Mouse (Mus musculus): ENCODE measurements around the gene Neu2.

Neu2 gene

DNA sequence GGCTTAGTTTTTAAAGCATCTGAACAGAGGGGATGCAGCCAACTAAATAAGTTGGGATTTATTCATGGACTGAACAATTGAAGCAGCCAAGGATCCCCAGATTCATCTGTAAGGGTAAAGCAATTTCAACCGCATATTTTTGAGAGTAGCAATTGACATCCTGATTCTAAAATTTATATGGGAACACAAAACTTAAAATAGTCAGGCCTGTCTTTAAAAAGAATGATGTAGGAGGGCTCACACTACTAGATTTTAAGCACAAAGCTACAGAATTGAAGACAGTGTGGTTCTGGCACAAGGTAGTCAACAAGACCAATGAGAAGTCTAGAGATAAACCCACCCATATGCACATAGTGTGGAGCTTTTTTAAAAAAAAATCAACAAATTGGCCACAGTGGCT lies 27.3 kb downstream of the Neu2 start:
- DNase-seq (ENCODE audit: low spot score in 2 of 2) = no peak

DNA sequence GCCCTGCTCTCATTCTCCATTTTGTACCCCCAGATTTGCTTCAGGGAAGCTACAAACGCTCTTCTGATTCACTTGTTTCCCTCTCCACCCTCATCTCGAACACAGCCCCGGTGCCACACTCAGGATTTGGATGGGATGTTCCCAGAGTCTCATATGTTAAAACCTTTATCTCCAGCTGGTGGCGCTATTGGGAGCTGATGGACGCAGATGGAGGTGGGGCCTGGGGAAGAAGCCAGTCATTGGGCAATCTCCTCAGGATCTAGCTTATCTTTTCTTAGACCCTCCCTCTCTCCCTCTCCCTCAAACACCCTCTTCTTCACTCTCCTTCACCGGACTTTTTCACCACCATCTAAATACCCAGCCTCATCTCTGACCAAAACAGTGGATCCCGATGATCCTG lies 31.9 kb downstream of the Neu2 start:
- peak in 1 of 2 experiments; percentile 40 for DNase-seq (ENCODE audit: low spot score in 2 of 2)

DNA sequence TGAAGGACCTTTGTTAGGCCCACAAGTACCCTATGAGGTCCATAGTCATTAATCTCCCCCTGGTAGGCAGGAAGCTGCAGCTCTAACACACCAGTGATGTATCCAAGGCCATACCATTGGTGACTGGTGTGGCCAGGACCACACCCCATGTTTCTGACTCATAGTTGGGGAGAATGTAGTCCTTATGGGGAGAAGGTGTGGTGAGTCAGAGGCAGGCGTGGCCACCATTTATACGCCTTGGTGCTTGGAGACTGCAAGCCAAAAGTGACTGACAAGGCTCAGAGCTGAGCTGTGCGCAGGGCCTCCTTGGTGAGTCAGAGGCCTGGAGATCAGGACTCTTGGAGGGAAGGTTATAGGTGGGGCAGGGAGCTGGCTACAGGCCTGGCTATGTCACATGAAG lies 41.3 kb downstream of the Neu2 start:
- no peak for DNase-seq (ENCODE audit: low spot score in 2 of 2)

DNA sequence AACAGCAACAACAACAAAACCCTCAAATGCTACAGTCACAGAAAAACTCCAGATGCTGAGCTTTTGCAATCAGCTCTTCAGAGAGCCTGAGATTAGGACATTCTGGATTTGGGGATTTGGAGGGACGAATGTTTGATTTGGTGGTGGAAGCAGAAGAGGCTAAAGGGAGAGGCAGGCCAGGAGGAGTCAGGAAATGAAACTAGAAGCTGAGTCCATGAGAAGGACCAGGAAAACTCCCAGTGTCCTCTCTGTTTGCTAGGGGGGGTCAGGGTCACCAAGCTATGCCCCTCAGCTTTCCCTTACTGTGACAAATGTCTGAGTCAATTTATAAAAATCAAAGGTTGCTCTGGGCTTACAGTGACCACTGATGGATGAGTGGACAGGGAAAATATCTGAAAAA lies 43.9 kb downstream of the Neu2 start:
- no peak for DNase-seq (ENCODE audit: low spot score in 2 of 2)

DNA sequence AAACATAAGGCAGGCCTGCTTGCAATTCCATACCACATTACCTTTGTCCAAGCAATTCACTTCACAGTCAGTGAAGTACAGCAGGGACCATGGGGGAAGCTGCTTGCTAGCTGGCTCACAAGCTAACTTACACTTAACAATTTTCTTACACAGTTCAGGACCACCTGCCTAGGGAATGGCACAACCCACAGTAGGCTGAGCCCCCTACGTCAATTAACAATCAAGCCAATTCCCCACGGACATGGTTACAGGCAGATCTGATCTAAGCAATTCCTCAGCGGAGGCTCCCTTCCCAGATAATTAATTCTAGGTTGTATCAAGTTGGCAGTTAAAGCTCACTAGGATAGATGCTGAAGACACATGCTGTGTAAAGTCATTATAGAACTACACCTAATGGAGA lies 53.3 kb downstream of the Neu2 start:
- DNase-seq (ENCODE audit: low spot score in 2 of 2) = no peak

DNA sequence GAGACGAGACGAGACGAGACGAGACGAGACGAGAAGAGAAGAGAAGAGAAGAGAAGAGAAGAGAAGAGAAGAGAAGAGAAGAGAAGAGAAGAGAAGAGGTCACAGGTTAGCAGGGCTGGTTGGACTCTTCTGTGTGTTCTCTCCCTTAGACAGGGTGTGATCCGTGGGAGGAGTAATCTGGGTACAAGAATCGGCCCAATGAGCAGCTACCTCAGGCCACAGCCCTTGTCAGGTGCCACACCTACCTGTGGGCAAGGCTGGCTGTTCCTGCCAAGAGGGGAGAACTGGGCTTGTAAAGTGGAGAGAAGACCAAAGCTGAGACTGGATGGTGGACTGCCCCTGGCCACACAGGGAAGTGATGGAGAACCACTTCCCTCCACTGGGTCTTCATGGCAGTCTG lies 56.1 kb downstream of the Neu2 start:
- no peak for DNase-seq (ENCODE audit: low spot score in 2 of 2)

DNA sequence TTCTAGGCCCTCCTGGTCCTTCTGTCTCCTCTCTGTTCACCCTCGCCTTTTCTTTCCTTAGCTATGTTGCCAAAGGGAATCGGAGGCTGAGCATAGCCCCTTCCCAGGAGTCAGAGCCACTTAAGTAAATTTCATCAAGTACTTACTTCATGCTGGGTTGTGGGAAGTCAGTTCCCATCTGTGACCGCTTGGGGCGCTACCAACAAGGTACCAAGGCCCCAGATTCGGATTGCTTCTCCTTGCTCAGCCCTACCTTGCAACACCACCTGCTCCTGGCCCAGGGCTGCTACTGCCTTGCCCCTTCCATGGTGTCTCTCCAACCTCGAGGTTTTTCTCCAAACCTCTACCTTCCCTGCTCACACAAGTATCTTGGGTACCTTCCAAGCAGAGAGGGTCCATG lies 58.7 kb downstream of the Neu2 start:
- no peak for DNase-seq (ENCODE audit: low spot score in 2 of 2)

DNA sequence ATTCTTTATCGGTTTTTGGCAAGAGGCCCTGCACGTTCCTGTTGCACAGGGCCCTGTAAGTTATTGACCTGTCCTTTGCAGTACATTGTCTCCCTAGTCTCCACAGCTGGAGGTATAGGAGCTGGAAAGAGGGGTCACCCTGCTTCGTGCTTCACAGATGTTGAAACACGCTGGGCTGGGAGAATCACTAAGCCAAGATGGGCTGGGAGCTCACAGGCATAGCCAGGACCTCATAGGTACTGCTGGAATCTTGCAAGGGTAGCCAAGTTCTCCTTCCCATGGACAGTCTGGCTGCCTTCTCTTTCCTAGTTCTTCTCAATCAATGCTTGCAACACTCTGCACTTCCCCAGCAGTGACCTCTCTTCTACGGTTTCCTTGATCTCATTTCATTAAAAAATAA lies 63.6 kb downstream of the Neu2 start:
- no peak for DNase-seq (ENCODE audit: low spot score in 2 of 2)

DNA sequence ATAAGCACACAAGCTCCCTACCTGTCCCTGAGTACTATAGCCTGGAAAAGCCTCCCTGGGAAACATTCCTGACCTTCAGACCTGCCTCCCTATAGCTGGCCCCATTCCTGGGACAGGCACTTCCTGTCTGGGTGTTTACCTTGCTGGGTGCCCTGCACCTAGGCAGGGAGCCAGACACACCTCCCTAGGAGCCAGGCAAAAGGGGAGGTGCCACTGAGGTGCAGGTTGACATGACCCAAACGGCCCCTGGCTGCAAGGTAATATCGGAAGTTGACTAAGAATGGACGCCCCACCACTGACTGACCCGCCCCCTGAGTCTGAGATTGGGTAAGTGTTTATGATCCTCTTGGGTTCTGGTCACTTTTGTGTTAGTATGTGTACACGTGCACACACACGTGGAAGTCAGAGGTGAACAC lies 64.1 kb downstream of the Neu2 start, which contains the start of gene Ngef:
Ngef (minus strand) TSS at position 71 of the 416 bp plus-strand sequence.
- DNase-seq (ENCODE audit: low spot score in 2 of 2) = no peak

DNA sequence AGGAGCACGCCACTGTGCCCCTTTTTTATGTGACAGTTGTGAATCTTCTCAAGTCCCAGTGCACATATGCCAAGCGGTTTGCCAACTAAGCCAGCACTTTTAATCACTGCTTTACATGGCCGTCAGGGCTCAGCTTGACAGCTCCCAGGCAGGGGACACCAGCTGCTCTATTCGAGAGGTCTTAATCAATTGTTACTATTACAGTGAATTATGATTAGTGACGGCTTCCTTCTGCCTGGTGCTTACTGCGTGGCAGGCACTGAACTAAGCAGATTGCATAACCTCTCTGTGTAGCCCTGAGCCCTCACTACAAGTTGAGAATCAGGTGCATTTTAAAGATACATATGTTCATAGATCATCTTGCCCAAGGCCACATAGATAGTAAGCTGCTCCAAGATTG lies 64.7 kb downstream of the Neu2 start:
- no peak for DNase-seq (ENCODE audit: low spot score in 2 of 2)

DNA sequence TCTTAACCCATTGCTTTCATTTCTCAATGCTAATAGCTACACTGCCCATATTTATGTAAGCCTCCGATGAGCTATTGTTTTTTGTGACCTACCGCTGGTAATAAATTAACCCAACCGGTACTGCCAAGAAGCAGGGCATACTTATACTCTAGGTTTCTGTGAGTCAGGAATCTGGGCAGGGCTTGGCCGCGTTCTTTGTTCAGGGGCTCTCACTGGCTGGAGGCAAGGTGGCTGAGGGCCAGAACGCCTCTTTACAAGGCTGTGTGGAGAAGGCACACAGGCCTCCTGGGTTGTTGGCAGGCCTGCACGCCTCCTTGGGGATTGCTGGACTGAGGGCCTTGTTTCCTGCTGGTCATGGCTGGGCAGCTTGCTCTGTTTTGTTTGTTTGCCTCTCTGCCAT lies 65.1 kb downstream of the Neu2 start:
- DNase-seq (ENCODE audit: low spot score in 2 of 2) = peak in 1 of 2 experiments; percentile 42

DNA sequence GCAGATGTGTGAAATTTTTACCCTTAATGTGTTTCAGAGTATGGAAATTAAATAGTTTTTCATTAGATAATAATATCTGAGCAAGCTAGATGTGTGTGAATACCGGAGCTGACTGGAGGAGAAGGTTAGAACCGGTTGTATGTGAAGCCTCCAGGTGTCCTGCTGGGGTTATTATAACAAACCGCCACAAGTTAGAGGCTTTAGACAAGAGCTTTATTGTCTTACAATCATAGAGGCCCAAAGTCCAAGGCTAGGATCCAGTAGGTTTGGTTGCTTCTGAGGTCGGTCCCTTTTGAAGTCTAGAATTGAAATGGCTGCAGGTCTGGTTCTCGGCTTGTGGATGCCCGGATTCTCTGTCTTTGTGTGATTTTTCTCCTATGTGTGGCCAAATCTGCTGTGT lies 69.3 kb downstream of the Neu2 start:
- no peak for DNase-seq (ENCODE audit: low spot score in 2 of 2)

DNA sequence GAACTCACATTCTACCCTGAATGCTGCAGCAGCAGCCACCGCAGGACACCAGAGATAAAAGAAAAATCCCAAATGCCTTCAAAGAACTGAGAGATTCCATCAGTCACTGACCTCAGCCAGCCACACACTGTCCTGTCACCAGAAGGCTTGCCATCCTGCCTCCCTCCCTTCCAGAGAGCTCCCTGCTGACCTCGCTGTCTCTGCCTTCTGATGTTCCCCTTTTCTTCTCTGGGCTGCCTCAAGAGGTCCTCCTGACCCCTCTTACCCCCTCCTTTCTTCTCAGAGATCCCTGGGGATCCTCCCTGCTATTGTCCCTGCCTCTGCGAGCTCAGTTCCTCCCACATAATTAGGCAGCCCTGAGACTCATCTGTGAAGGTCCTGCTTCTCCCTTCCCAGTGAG lies 71.1 kb downstream of the Neu2 start:
- DNase-seq (ENCODE audit: low spot score in 2 of 2) = no peak

DNA sequence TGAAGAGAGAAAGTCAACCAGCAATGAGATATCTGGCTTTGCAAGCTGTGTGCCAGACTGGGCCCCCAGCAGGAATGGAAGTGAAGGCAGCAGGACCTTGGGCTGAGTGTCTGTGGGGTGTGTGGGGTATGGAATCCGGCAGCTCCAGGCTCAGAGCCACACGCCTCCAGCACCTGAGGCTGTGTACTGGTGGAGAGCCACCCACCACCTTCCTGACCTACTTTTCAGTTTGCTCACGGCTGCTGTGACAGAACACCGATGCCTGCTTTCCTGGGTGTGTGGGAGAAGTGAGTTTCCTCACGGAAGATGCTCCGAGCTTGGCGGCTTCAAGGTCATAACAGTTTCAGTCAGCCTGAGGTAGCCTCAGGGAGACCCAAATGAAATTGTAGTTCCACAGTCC lies 79.5 kb downstream of the Neu2 start:
- peak; percentile 70 to 72 for DNase-seq (ENCODE audit: low spot score in 2 of 2)

DNA sequence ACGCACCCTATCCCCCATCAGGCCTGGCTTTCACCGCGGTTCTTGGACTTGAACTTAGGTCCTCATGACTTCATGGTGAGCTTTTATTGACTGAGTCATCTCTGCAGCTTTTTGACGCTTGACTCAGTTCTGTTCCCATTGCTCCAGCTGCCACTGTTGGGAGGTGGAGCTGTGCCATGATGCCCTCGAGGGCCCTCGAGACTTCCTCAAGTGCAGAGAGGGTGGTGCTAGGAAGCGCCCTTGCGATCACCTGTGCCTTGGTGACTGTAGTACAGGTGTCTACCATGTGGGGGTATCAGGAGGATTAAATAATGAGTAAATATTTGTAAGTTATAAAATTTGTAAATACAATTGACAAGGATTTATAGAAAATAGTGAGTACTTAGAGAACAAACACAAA lies 80.3 kb downstream of the Neu2 start:
- DNase-seq (ENCODE audit: low spot score in 2 of 2) = no peak

DNA sequence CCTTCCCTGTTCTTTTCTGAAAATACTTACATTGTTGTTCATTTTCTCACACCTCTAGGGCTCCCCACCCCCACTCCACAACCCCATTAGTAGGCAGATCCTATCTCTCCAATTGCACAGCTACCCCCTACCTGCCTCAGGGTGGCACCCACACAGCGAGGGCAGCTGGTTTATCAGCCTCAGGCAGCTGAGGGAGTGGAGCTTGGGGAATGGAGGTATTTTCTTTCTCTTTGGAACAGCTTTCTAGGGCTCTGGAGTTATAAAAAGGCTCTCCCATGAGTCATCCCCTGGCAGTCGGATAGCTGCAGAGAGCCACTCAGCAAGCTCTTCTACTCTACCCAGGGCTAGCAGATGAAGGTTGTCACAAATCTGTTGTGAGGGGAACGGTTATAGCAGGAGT lies 84.6 kb downstream of the Neu2 start:
- peak; percentile 59 to 68 for DNase-seq (ENCODE audit: low spot score in 2 of 2)

DNA sequence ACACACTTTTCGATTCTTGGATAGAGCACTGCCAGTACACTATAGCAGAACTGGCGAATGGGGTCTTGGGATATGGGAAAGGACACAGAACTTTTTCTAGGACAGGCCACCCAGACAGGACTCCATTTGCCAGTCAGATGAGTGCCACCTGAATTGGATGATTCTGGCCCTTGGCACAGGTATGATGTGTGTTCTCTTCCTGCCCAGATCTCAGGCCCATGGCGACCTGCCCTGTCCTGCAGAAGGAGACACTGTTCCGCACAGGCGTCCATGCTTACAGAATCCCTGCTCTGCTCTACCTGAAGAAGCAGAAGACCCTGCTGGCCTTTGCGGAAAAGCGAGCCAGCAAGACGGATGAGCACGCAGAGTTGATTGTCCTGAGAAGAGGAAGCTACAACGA lies 85.0 kb downstream of the Neu2 start:
- DNase-seq (ENCODE audit: low spot score in 2 of 2) = no peak

DNA sequence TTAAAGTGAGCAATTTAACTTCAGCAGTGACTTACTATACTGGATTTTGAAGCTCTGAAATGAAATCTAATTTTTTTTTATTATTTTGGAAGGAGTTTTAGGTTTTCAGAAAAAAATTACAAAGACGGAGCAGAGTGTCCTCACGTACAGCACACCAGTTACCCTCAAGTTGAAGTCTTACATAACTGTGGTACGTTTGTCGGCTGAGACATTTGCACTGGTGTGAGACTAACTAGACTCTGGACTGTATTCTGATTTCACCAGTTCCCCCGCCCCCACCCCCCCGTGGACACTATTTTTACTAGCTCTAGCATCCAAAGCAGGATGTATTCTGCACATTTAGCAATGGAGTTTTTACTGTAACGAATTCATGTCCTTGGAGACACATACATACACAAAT lies 90.8 kb downstream of the Neu2 start:
- DNase-seq (ENCODE audit: low spot score in 2 of 2) = no peak

DNA sequence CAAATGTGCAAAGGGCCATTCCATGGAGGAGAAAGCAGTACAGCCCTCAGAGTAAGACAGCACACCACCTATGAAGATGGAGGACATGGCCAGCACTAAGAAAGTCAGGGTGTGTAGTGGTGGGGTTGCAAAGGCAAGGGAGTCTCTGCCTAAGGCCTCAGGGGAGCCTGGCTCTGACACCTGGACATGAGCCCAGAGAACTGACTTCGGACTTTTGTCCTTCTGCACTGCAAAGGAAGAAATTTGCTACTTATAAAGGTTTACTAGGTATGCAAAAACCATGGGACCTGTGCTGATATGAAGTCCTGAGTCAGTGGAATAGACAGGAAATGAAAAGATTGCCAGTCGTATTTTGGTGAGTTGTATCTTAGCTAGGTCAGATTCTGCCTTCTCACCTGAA lies 92.1 kb downstream of the Neu2 start:
- DNase-seq (ENCODE audit: low spot score in 2 of 2) = no peak

DNA sequence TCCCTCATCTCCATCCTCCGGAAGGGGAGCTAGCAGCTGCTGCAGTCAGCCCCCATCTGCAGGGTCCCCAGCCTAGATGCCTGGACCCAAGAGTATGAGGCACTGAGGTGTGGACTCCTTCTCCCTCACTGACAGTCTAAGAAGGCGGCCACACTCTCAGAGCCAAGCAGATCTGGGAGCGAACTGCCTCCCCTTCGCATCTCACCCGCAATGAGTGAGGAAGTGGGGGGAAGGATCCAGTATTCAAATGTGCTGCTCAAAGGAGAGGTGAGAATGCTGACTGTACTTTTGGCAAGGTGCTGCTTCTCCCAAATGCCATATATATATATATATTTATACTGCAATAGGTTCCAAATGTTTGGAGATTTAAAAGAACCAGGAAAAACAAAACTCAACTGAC lies 93.7 kb downstream of the Neu2 start:
- DNase-seq (ENCODE audit: low spot score in 2 of 2) = peak; percentile 44 to 57

DNA sequence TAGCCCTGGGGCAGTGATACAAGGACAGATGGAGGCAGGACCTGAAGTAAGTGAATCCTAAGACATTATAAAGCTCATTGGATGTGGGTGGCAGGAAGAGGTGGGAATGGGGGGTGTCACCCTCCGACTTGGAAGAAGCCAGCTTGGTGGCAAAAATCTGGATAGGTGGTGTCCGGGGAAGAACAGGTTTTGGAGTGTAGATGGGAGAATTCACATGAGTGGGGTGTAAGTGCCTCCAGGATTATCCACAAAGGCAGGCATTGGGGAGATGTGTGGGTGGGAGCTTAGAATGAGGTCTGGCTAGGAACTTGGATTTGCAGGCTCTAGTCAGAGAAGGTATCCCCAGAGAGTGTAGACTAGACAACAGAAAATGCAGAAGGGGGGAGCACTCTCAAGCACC lies 95.6 kb downstream of the Neu2 start:
- peak; percentile 41 to 42 for DNase-seq (ENCODE audit: low spot score in 2 of 2)

DNA sequence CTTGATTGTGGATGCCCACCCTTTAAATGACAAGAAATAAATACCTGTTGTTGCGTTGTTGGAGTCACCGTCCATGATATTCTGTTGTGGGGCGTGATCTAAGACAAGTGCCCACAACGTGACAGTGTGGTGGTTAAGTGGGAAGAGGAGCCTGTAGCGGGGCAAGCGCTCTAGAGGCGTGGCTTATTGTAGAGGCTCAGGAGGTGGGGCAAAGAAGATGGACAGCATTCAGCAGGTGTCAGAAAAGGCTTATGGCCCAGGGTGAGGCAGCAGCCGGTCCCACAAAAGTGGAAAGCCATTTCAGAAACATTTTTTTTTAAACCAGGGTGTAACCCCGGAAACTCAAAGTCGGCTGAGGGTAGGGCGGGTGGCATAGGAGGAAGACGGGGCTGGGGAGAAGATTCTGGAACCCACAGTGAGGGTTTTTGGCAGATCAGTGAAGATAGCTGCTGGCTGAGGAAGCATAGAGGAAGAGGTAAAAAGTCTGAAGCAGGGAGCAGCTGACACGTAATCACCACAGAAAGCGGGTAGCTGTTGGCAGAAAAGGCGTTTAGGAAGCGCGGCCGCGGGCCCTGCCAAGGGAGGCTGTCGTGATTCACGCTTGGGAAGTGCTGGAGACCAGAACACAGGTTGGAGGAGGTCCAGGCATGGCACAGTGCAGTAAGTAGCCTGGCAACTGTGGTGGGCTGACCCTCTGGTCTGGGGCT lies 97.8 kb downstream of the Neu2 start:
- peak; percentile 68 to 78 for DNase-seq (ENCODE audit: low spot score in 2 of 2)

DNA sequence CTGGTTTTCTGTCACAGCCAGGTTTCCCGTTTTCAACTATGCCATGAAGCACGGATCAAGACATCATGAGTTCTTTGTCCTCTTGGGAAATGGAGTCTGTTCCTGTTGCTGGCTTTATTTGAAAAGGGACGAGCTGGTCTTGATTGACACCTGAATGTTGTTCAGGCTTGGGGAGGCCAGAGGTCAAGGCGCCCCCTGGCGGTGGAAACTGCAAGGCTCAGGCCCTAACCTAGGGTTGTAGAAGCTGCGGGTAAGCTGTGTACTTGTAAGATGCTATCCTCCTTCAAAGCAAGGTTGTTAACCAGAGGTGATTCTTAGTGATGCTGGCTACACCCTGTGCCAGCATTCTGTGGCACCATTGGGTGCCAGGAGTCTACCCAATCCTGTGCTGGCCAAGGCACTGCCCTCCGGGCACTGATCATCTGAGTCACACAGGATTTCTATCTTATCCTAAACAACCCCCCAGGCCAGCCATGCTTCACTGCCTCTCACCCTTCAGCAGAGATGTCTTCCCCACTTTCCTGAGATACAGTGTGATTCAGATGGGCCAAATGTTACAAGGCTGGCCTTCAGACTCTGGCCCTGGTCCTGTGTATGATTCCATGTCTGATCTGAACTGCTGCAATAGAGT lies 98.8 kb downstream of the Neu2 start:
- DNase-seq (ENCODE audit: low spot score in 2 of 2) = peak in 1 of 2 experiments; percentile 52
